Mouse (Mus musculus): ENCODE results near the gene Traf5.

The Traf5 gene

DNA sequence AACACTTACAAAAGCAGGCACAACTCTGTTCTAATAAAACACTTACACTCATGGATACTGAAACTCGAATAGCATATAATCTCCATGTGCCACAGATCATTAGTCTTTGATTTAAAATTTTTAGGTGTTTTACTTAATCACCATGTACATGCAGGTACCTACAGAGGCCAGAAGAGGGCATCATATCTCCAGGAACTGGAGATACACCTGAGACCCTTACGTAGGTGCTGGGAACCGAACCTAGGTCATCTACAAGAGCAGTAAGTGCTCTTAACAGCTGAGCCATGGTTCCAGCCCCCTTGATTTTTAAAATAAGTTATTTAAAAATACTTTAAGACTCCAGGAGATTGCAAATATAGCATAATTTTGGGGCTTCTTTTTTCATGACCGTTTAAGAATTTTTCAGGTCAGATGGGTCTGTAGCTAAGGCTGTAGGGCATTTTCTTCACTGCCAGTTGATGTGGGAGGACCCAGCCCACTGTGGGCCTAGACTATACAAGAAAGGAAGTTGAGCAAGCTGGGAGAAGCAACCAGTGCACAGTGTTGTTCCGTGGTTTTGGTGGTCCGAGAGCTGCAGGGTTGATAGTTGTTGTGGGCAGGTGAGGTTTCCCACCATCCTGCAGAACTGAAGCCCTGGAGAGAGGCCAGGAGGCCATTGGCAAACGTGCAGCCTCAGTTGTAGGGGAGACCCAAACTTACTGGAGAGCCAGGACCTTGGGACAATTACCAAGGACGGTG is 29.0 kb downstream of the Traf5 start:
- no peak for DNase-seq (ENCODE audit: low spot score in 2 of 2)

DNA sequence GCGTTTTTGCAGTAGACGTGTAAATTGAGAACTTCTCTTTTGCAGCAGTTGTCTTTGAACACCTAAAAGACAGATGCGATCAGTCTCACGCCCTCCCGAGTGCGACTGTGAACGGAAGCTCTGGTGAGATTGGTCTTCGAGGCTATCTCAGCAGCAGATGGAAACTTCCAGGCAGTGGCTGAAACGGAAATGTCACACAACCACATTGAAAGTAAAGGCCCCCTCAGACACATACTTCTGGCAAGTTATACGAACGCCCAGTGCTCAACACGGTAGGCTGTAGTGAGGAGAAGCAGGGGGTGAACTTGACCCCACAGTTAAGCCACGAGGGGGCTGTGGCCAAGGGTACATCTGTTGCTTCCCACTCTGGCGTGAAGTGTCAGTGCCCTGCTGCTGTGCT is 29.7 kb downstream of the Traf5 start:
- no peak for DNase-seq (ENCODE audit: low spot score in 2 of 2)

DNA sequence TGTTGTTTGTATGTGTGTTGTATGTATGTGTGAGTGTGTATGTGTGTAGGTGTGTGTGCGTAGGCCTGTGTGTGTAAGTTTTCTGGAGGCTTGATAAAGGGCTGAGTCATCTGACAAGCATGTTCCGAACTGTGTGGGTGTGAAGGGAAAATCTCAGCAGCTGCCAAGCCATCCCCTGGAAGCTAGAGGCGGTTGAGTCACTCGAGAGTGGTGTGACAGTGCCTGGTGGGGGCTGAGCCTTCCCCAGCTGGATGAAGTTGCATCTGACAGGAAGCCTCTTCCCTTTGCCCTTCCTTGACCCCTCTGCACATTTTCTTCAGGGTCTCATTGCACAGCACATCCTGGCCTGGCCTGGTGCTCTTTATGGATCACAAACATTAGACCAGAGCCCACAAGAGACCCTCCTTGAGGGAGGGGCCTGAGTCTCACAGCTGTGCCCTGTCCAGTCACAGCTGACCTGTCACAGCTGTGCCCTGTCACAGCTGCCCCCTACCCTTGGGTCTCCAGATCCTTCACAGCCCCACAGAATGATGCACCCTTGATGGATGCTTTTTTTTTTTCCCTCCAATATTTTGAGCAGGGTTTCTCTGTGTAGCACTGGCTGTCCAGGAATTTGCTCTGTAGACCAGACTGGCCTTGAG is 30.6 kb downstream of the Traf5 start:
- peak; percentile 54 to 70 for DNase-seq (ENCODE audit: low spot score in 2 of 2)

DNA sequence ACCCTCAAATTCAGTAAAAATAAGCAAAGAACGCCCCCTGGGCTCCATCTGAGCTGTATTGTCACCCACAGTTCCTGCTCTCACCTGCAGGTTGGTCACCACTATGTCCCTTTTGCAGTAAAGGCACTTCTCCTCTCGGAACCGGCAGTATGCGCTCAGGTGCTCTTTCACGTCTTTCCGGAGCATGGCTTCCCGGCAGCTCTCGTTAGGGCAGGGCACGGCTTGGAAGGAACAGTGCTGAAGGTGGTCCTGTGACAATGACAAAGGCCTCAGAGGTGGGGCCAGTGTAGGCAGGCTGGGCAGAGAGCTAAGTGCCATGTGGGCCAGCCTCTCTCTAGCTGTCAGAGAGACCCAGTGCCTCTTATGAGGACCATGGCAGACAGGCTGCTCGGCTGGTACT is 33.4 kb downstream of the Traf5 start:
- no peak for DNase-seq (ENCODE audit: low spot score in 2 of 2)

DNA sequence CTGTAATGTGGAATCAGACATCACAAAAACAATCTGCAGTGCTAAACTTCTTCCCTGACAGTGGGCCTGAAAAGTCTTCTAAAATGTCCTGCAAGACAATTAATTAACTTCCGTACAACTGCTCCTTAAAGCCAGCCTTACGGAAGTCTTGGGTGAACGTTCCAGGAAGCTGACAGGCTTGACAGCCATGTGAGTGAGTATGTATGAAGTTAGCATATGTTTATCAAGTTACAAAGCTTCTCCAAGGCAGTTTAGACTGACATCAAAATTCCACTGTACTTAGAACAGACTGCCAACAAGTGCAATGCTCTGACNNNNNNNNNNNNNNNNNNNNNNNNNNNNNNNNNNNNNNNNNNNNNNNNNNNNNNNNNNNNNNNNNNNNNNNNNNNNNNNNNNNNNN is 38.6 kb downstream of the Traf5 start:
- no peak for DNase-seq (ENCODE audit: low spot score in 2 of 2)

DNA sequence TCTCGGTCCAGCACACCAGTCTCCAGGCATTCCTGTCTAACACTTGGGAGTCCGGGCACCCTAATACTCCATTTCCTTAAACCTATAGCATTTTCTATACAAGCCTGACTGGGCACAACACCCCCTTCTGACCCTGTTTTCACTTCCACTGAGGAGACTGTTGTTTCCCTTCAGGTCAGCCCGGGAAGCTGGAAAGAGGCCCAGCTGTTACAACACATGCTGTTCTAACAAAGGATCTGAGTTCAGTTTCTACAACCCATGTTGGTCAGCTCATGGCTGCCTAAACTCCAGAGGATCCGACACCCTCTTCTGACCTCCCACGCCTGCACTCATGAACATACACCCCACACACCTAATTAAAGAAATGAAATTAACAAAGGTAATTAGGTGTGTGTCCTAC is 39.4 kb downstream of the Traf5 start:
- DNase-seq (ENCODE audit: low spot score in 2 of 2), result no peak

DNA sequence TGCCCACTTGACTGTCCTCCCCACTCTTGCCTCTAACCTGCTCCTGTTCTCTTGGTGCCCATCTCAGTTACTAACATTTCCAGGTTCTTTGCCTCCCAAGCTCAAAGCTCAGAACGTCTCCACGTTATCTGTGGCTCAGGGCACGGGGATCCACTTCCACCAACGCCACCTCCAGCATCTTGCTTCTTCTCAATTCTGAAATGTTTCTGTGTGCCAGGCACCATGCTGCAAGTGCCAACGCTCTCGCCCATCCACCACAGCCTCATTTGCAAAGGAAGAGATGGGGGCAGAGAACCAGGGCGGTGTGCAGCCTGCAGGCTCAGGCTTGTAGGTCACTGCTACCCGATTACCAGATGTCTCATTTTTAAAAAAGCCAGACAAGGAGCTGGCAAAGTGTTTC is 39.9 kb downstream of the Traf5 start:
- no peak for DNase-seq (ENCODE audit: low spot score in 2 of 2)

DNA sequence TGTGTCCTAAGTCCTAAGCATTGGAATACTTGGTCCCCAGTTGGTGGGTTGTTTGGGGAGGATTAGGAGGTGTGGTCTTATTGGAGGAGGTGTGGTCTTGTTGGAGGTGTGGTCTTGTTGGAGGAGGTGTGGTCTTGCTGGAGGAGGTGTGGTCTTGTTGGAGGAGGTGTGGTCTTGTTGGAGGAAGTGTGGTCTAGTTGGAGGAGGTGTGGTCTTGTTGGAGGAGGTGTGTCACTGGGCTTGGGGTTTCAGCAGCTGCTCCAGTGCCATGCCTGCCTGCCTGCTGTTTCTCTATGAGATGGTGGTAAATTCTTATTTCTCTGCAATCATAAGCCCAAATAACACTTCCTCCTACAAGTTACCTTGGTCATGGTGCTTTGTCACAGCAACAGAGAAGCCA is 93.3 kb downstream of the Traf5 start:
- DNase-seq (ENCODE audit: low spot score in 2 of 2), result no peak

DNA sequence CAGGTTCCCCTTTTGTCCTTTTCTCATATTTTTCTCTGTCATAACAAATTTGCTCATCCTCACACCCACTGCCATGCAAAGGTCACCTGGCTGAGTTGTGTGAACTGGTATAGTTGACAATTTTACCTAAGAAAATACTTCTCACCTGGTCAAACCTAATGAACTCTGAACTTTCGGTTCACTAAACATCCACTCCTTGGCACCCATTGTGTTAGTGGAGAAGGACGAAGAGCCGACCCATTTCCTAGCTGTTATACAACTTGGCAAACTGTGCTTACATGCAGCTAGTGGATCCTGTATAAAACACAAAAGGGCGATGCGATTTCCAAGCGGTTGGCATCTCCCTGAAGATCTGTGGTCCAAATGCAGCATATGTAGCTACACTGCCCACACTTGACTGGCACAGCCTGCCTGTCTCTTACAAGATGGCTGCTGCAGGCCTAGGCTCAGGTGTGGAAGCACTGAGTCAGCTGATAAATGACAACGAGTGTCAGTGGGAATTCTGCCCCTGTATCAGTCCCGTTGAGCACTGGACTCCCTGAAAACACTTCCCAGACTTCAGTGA is 95.7 kb downstream of the Traf5 start:
- no peak for DNase-seq (ENCODE audit: low spot score in 2 of 2)

DNA sequence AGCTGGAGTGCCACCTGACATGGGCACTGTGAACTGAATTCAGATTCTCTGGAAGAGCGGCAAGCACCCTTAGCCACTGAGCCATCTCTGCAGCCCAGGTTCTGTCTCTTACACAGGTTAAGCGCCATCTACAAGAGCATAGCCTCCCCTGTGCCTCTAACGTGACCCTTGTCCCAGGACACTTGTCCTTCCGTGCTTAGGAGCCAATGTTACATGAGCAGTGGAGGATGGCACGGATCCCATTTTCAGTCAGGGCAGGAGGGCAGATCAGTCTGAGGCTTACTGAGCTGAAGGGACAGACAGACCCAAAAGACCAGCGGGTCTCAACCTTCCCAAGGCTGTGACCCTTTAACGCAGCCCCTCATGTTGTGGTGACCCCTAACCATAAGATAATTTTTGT is 96.4 kb downstream of the Traf5 start:
- DNase-seq (ENCODE audit: low spot score in 2 of 2), result no peak

DNA sequence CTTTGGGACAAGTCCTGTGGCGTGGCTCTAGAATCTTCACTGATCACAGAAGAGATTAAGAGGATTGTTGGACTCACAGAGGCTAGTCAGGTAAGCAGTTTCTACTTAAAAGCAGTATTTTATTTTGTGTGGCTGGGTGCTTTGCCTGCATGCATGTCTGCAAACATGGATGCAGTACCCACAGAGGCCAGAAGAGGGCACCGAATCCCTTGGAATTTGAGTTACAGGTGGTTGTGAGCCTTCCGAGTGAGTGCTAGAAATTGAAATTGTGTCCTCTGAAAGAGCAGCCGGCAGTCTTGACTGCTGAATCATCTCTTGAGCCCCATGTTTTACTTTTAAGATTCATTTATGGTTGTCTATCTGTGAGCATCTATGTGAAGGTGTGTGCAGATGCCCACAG is 96.9 kb downstream of the Traf5 start:
- DNase-seq (ENCODE audit: low spot score in 2 of 2), result peak in 1 of 2 experiments; percentile 39

DNA sequence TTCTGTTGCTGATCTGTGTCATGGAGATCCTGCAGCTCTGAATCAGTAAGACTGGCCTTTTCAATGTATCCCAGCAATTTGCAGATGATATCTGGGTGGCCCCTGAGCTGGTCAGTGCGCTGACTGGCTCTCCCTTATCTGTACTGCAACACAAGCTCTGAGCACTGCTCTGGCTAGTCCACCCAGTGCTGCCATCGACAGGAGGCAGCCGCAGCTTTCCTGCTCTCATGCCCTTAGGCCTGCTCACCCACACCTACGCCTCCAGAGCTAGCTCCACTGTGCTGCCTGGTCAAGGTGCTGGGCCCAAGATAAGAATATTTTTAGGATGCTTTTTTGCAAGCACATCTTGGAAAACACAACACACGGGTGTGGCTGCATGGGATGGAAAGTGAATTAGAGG is 97.9 kb downstream of the Traf5 start:
- DNase-seq (ENCODE audit: low spot score in 2 of 2), result no peak

DNA sequence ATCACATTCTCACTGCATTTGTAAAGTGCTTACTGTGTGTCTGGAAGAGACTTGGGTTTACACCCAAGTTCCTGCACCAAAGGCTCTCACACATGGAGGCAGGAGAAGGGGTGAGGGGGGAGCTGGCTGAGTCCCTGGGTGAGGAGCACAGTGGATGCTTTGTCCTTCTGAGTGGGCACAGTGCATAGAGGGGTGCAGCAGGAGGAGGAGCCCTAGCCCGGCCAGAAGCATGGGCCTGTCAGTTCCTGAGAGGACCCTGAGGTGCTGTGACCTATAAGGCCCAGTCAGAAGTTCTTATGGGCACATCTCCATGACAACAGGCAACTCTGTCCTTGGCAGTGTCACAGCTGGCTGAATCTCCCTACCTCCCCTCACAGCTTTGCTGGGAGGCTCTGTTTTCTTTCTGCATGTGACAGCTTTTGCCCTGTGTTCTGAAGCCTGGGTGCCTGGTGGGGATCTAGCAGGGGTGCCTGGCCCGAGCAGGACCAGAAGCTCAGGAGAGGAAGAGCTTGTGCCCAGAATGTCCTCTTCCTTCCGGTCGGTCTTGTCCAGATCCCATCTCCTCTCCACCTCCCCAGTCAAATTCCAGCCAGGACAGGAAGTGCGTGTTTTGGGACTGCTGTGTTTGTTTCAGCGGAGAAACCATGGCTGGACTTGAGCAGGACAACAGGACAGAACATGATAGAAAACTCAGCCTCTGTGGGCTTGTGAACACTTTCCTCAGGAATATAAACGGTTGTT is 100.1 kb downstream of the Traf5 start:
- no peak for DNase-seq (ENCODE audit: low spot score in 2 of 2)

DNA sequence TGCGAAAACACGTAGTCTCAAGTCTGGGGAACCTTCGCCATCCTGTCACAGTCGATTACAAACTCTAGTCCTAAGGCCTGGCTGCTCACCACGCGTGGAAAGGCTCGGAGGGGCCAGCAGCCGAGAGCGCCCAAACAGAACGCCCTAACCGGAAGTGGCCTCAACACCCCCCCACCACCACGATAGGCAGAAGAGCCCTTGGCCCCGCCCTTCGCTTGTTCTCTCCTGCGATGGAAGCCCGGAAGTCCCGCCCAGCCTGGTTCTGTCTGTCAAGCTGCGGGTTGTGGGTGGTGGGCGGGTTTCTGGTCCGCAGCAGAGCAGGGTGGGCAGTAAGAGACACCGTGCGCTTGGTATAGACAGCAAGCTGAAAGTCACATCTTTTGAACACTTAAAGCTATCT is 102.4 kb downstream of the Traf5 start:
- peak; percentile 90 to 92 for DNase-seq (ENCODE audit: low spot score in 2 of 2)

DNA sequence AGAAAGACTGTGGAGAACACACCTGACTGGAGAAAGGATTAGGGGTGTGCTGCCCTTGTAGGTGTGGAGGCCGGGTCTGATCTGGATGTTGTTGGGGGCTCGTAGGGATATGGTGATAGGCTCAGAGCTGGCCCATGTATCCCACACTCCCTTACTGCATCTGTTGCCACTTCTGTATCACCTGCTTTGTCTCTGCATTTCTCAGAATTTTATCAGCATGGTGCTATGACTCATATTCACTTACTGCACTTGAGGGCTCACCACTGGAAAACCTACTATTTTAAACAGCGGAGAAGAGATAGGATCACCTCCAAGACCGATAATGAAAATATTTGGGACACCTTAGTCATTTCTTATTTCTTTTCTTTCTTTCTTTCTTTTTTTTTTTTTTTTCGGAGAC is 103.3 kb downstream of the Traf5 start:
- DNase-seq (ENCODE audit: low spot score in 2 of 2), result no peak

DNA sequence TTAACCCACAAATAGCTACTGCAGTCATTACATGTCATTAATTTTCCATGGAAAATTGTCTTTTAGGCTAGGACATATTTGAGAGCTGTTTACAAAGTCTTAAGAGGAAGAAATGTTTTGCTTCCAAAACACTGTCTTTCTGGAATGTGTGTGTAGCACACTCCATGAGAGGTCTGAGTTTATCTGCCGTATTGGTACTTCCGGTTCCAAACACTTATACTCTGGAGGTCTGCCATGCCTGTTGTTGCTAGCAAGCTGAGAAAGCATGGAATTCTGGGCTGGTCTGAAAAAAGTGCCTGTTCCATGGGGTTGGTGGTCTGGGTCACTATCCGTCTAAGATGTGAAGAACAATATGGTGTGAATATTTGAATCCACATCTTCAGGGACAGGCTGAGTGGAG is 103.7 kb downstream of the Traf5 start:
- DNase-seq (ENCODE audit: low spot score in 2 of 2), result no peak

DNA sequence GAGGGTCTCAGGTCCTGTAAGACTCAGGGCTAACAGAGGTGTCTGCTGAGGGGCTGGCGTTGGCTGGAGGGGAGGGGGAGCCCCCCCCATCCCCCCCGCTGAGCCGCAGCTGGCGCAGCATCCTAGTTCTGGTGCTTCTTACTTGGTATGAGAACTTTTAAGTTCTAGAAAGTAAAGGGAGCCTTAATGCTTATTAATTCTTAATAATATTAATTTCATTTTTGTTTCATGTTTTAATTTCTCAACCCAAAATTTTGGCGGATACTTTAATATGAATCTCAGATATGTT is 104.9 kb downstream of the Traf5 start:
- no peak for DNase-seq (ENCODE audit: low spot score in 2 of 2)

DNA sequence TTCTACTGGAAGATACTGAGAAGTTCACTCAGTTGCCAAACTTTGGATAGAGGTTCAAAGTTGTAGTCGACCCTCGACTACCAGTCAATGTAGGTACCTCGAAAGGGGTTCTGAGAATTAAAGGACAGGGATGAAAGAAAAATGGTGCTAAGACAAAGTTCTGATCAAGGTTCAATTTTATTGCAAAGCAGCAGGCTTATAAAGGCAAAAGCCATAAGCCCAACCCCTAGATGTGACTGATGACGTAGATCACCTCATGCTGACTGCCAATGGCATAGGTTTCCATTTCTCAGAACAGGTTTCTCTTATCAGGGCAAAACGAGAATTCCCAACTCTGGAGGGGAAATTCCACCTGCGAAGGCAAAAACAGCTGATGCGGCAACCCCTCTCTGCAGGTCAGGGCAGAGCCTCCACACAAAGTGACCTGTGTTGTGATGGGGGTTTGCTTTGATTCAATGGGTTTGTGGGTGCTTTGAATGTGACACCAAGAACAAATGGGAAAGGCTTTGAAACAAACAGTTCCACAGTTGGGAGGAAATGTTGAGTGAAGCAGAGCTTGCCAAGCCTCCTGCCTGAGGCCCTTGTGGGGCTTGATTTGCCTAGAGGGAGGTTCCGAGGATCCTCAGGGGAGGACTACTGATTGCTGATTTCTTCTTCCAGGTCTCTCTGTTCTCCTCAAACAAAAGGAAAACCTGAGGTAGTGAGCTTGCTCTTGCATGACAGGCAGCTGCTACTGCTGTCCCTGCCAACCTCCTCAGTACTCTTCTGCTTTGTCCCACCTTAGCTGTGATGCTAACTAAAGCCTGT is 105.5 kb downstream of the Traf5 start:
- no peak for DNase-seq (ENCODE audit: low spot score in 2 of 2)

DNA sequence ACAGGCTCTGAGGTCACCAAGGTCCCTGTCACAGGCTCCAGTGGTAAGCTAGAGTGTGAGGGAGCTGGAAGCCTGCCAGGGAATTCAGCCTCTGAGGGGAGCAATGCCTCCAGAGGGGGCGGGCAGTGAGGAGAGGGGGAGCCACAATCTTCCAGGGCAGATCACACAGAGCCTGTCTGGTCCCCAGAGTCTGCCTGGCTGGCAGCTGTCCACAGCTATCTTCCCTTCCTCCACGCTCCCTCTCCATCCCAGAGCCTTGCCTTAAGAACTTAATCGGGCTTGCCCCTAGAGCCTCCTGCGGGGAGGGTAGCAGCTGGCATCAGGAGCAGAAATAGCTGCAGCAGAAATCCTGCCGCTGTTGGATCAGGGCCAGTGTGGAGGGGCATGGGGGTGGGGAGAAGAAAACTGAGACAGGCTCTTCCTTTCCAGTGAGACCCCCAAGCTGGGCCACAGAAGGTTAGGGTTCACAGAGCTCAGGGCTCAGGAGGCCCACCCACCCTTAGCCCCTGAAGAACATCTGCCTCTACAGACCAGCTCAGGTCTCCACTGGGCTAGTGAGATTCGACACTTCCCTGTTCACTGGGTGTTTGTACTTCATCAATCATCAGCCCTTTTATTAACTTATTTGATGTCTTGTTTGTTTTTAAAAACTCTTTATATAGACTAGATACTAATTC is 110.8 kb downstream of the Traf5 start:
- DNase-seq (ENCODE audit: low spot score in 2 of 2), result no peak

DNA sequence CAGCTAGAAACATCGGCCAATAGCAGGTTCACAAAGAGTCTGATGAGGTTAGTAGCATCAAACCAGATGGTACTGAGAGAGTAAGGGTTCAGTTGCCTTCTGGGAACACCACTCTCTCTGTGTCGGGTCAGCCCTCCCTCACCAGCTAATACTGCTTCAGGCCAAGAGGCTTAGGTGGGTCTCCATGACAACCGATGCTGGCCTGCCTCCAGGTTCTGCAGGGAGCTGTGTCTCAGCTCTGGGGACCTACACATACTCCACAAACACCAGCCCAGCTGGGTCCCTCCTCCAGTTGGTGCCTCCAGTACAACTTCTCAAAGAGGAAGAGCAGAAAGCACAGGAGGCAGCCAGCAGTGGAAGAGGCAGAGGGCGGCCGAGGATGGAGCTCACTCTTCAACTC is 115.2 kb downstream of the Traf5 start, which contains the start of gene Rd3:
Rd3 (plus strand) TSS at position 184 of the 400 bp plus-strand sequence.
- DNase-seq (ENCODE audit: low spot score in 2 of 2), result peak; percentile 35 to 40

Measured in frontal cortex, postnatal 14 days (tissue).